Mouse (Mus musculus) left cerebral cortex, adult 18-20 months (tissue): Measurements from ENCODE around the gene Hoxa2. TPM values are rescaled to one million over a fixed set of nuclear protein-coding genes. Genes with fewer than 3 reads are reported as not detected.

Source experiments
- DNase-seq, 2 experiments: peaks; one replicate each; pipeline ENCODE4 v3.0.0; 2021 to 2022; ENCODE audit warnings: low spot score in 2 of 2, mixed read lengths in 1 of 2
- total RNA-seq, 2 experiments: library from RNA; stranded (reverse); gene quantifications; 2 replicates each; pipeline ENCODE4 v1.2.3; 2021

Hoxa2 gene
- total RNA-seq, 2 experiments from 2014 or later = not detected

DNA sequence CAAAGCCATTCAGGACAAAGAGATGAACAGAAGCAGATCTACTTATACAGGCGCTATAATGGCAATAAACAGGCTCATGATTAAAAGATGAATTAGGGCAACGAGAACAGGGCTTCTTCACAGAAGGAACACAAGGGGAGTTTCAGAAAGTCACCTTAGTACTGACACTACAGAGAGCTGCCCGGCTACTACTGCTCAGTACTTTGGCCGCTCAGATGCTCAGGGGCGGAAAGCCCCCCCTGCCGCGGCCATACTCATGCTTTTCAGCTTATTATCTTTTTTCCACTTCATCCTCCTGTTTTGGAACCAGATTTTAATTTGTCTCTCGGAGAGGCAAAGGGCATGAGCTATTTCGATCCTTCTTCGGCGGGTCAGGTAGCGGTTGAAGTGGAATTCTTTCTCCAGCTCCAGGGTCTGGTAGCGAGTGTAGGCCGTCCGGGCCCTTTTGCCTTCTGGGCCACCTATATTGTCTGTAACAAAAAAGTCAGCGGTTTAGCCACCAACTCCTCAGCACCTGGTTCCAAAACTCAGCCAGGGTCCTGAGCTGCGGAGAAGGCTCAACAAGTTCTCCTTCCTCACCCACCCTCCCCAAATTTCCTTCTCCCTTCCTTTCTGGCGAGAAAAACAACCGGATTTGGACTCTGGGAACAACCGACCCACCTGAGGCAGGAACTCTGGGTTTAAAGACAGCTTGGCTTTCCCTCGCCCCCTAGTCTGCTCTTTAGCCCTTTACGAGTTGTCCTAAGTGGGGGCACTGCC is 37.9 kb upstream of the Hoxa2 start:
- no peak for DNase-seq

- no peak for DNase-seq
These were observed 36.6 kb upstream of the Hoxa2 start for GRCm38 (mm10) chr6:52201269-52201668.

DNA sequence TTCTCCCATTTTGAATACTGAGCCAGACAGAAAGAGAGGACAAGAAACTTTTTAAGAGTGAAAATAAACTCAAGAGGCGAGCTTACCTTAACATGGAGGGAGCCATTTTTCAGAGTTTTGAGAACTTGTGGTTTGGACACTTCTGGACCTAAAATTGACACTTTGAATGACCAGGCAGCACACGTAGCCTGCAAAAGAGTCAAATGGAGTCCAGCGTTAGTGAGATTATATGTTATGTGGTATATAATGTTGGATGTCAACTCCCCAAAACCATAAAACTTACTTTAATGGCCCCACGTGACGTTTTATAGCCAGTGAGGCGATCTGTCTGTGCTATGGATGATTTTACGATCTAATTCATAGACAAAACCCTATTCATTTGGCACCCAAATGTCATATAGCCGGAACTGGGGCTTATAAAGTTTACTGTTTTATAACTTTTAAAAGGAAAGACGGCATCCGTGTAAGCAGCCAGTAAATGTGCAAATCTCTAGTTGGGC is 36.2 kb upstream of the Hoxa2 start:
- DNase-seq = no peak

- DNase-seq = no peak
These were observed 35.6 kb upstream of the Hoxa2 start for GRCm38 (mm10) chr6:52200073-52200750.

GRCm38 (mm10) chr6:52197271-52197670 is 32.6 kb upstream of the Hoxa2 start:
- no peak for DNase-seq

- no peak for DNase-seq
These were observed 32.2 kb upstream of the Hoxa2 start for GRCm38 (mm10) chr6:52196811-52197210.

DNA sequence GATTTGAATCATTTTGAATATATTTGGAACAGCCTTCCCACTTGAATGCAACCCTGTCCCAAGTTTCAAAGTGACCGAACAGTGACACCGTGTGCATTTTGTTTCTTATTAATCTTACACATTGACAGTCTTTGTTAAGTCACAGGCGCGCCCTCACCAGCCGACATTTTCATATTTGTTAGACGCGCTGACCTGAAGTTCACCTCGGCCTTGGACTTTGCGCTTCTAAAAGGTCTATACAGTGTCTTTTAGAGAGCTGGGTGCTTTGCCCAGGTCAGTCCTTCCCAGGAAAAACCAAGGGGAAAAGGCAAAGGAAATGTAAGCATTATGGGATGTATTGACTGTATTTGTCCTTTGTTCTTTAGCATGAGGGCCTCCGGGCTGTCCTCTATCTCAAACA is 30.1 kb upstream of the Hoxa2 start:
- no peak for DNase-seq

GRCm38 (mm10) chr6:52191860-52192550 is 27.4 kb upstream of the Hoxa2 start:
- no peak for DNase-seq

DNA sequence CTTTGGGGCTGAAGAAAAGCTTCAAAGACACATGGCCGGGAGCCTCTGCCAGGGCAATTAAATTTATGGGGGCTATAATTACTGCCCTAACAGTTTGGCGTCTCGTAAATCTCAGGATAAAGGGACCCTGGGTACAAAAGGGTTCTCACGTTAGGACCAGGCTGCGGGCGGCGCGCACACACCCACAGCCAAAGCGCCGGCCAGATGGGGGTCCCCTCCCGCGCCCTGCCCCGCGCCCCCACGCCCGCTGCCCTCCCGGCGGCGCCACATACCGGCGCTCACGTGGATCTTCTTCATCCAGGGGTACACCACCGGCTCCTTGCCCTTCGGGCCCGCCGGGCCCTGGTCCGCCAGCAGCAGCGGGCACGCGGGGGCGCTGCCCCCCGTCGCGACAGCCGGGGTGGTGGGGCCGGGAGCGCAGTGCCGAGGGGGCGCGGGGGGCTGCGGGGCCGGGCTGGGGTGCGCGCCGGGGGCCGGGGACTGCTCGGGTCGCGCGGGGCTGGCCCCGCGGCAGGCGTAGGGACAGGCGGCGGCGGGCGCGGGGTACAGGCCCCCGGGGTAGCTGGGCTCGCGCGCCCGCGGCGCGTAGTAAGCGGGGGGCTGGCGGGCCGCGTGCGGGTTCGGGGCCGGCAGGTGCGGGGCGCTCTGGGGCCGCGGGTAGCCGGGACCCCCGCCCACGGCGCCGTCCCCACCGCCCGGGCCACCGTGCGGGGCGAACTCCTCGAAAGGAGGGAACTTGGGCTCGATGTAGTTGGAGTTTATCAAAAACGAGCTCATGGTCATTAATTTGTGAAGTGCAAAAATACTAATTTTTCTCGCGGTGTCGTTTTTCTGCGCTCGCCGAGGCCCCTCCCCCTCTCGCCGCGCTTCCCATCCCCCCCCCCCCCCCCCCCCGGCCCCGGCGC is 26.5 kb upstream of the Hoxa2 start, which contains the start of gene Hoxa4:
Gene Hoxa4 (minus strand): TSS at position 848 of the 905 bp plus-strand sequence.
- DNase-seq = no peak

GRCm38 (mm10) chr6:52190410-52190809 is 25.8 kb upstream of the Hoxa2 start:
- DNase-seq = no peak

- DNase-seq = no peak
These were observed 25.3 kb upstream of the Hoxa2 start for GRCm38 (mm10) chr6:52189909-52190308.

- no peak for DNase-seq
These were observed 24.6 kb upstream of the Hoxa2 start for GRCm38 (mm10) chr6:52189172-52189591.

GRCm38 (mm10) chr6:52186500-52186899 is 21.9 kb upstream of the Hoxa2 start:
- DNase-seq = no peak

DNA sequence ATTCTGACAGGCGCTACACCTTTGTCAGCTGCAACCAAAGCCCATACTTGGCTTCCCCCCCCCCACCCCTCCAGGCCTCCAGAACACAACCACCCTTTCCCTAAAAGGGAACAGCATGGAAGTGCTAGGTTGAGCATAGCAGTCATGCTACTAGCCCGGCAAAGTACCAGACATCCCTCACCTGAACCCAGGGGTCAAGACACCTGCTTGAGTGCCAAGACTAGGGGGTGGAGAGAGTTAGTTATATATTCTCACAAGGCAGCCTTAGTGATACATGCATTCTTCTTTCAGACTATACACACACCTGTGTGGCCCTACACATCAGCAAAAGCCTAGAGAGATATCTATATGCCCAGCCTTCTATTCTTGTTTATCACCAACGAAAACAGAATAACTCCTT is 21.2 kb upstream of the Hoxa2 start:
- no peak for DNase-seq

DNA sequence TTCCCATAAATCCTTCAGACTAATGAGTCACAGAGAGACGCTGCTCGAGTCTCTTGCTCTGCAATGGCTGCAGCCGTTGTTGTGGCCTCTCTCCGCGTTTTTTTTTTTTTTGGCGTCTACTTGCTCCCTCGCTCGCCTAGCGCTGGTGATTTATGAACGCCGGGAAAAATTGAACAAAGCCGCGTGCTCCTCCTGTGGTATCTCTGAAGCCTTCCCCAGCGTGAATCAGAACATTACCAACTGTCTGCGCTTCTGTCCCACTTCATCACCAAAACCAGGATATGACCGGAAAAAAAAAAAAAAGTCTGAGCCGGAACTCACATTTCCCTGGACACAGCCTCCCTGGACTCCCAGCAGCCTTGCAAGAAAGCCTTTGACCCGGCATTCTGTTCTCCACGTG is 20.6 kb upstream of the Hoxa2 start:
- DNase-seq = no peak

DNA sequence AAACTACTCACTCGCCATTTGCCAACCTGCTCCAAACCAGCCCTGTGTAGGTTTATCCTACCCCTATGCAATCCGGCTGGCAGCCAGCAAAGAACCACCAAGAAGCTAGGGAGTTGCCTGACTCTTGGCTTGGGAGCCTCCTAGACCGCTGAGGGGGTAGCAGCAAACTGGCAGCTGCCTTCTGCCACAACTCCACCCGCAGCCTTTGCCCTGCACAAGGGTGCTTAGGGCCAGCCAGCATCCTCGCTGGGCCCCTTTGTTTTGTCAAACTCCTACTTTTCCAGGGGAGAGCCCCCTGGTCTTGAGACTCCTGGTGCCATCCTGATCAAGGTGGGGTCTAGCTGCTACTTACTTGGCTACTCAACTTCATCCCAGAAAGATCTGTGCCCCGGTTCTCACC is 20.0 kb upstream of the Hoxa2 start:
- no peak for DNase-seq

GRCm38 (mm10) chr6:52183311-52184080 is 18.9 kb upstream of the Hoxa2 start:
- DNase-seq = no peak

DNA sequence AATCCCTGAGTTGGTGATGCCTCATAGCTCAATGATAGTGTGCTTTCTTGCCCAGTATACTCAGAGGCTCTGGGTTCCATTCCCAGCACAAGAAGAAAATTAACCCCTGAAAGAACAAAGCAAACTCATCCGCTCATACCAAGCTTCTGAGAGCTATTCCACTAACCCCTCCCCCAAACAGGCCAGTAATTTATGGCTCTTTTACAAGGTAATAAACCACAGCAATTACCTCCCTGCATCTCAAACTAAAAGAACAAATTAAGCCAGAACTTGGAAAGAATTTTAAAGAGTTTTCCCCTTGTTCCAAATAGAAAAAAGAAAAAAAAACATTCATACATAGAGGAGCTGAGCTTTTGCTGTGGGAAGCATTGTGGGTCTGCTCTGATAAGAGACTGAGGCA is 18.2 kb upstream of the Hoxa2 start:
- DNase-seq = no peak

DNA sequence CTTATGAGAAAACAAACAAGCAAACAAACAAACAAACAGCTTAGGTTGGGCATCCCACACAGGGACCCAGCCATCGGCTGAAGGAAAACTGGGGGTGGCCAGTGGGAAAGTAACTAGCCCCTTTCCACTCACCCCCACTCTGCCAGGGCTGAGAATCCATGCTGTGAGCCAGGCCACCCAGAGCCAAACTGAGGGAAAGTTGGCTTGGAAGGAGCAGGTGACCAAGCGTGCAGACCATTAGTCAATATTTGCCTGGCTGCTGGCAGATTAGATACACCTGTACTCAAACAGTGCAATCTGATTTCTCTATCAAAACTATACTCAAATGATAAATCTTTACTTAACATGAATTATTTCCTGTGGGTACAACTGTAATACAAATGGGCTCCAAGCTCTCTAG is 17.4 kb upstream of the Hoxa2 start:
- DNase-seq = no peak

DNA sequence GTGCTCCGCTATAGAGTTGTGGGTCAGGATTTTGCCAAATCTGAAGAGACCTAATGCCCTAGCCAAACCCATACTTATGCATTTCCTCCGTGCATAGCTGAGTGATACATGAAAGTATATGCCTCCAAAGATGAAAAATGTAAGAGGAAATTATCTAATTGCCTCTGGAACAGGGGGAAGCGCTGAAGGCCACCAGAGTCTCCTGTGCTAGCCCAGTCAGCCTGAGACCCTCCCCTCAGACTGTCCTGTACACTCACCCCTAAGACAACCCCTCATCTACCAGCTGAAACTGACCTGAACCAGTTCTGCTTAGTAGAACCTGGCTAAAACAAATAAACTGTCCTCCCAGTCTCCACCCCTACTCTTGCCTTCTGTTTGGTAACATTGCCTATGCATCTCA is 16.1 kb upstream of the Hoxa2 start:
- no peak for DNase-seq
